Mouse (Mus musculus) neural tube, embryonic 14.5 days (tissue): ENCODE measurements around the gene Kcnj12. TPM values are rescaled to one million over a fixed set of nuclear protein-coding genes. Genes with fewer than 3 reads are reported as not detected.

Experiments used
- ATAC-seq: fragments of 200-750 bp; cut with Nextera tagmentation; 2 replicates; pipeline ENCODE4 v1.8.0; 2017; ENCODE audit warnings: low read depth, mild to moderate bottlenecking, moderate TSS enrichment, moderate library complexity
- H3K27ac ChIP-seq: fragments of 300-500 bp; sonication (generic); 2 replicates; pipeline ENCODE4 v1.5.1; 2014; ENCODE audit warnings: low read depth, mild to moderate bottlenecking, control low read depth, low read length, moderate library complexity, mixed read lengths
- H3K27me3 ChIP-seq: fragments of 300-500 bp; sonication (generic); 2 replicates; pipeline ENCODE4 v1.6.1; 2014; ENCODE audit warnings: low read length; ENCODE audit not compliant: control insufficient read depth, insufficient read depth
- H3K36me3 ChIP-seq: fragments of 300-500 bp; sonication (generic); 2 replicates; pipeline ENCODE4 v1.6.1; 2014; ENCODE audit warnings: low read length, mixed read lengths; ENCODE audit not compliant: control insufficient read depth, insufficient read depth
- H3K4me1 ChIP-seq: fragments of 300-500 bp; sonication (generic); 2 replicates; pipeline ENCODE4 v1.6.1; 2014; ENCODE audit warnings: low read length; ENCODE audit not compliant: control insufficient read depth, insufficient read depth
- H3K4me2 ChIP-seq: fragments of 300-500 bp; sonication (generic); 2 replicates; pipeline ENCODE4 v1.6.1; 2014; ENCODE audit warnings: mild to moderate bottlenecking, low read depth, low read length, control low read depth
- H3K4me3 ChIP-seq: fragments of 300-500 bp; sonication (generic); 2 replicates; pipeline ENCODE4 v1.5.1; 2014; ENCODE audit warnings: low read depth, low read length, control low read depth, mixed read lengths
- H3K9ac ChIP-seq: fragments of 300-500 bp; sonication (generic); replicated peaks from 2 replicates; pipeline ENCODE4 v1.6.1; 2014; ENCODE audit warnings: low read depth, mild to moderate bottlenecking, control low read depth, low read length, mixed read lengths
- H3K9me3 ChIP-seq: fragments of 300-500 bp; sonication (generic); 2 replicates; pipeline ENCODE4 v1.6.1; 2016; ENCODE audit warnings: low read length; ENCODE audit not compliant: control insufficient read depth
- WGBS: fragments of 180-500 bp; shearing (Covaris S2); extraction: QIAGEN DNeasy Blood & Tissue Kit; methylation state at CpG from one replicate; pipeline ENCODE4 v1.1.7; 2014; 5-methylcytosine and 5-hydroxymethylcytosine counted together
- polyA plus RNA-seq: library from polyadenylated mRNA; unstranded; fragments of >200 nt; fragmentation: Nextera tagmentation; extraction: Ambion mirVana; gene quantifications from 2 replicates; pipeline ENCODE4 v1.2.1, GENCODE M21; 2014

Gene Kcnj12
- 2.7 and 4.1 TPM in 2 replicates for polyA plus RNA-seq

- Histone ChIP-seq H3K9ac (peak within 1 kb of the TSS; percentile 68), H3K27ac (no peak within 1 kb of the TSS), H3K36me3 (no peaks in the 10 kb centered on the region), H3K4me3 (peak within 1 kb of the TSS; percentile 56), H3K27me3 (peaks cover 39% of the 10 kb centered on the region), H3K4me1 (peaks cover 5% of the 10 kb centered on the region), H3K4me2 (peak within 1 kb of the TSS; percentile 67), H3K9me3 (no peaks in the 10 kb centered on the region)
- under 1% methylated on average over 76 of the region's 81 CpGs for WGBS
- peak; percentile 39; the same call in 1 of the 2 replicates for ATAC-seq
These were observed at the start of gene Kcnj12 for GRCm38 (mm10) chr11:61022550-61023391. TSS of gene Kcnj12 (plus strand) at chr11:61022564.

GRCm38 (mm10) chr11:60975097-60975496 is 47.3 kb upstream of the Kcnj12 start:
- Histone ChIP-seq H3K36me3 (no peaks in the 10 kb centered on the region), H3K9ac (no peak overlapping the region), H3K4me3 (no peak overlapping the region), H3K4me2 (no peak overlapping the region), H3K27ac (no peak overlapping the region), H3K9me3 (no peaks in the 10 kb centered on the region), H3K4me1 (no peaks in the 10 kb centered on the region), H3K27me3 (no peaks in the 10 kb centered on the region)
- ATAC-seq, result no peak
- WGBS, result 82% methylated on average over 11 of the region's 11 CpGs

GRCm38 (mm10) chr11:60976234-60976633 is 46.1 kb upstream of the Kcnj12 start:
- no peaks in the 10 kb centered on the region for H3K4me1 ChIP-seq
- H3K4me3 ChIP-seq, result no peak overlapping the region
- ATAC-seq, result no peak
- H3K9ac ChIP-seq, result no peak overlapping the region
- no peaks in the 10 kb centered on the region for H3K27me3 ChIP-seq
- H3K9me3 ChIP-seq, result no peaks in the 10 kb centered on the region
- no peak overlapping the region for H3K4me2 ChIP-seq
- H3K36me3 ChIP-seq, result no peaks in the 10 kb centered on the region
- no peak overlapping the region for H3K27ac ChIP-seq
- WGBS, result 84% methylated on average over 2 of the region's 2 CpGs

DNA sequence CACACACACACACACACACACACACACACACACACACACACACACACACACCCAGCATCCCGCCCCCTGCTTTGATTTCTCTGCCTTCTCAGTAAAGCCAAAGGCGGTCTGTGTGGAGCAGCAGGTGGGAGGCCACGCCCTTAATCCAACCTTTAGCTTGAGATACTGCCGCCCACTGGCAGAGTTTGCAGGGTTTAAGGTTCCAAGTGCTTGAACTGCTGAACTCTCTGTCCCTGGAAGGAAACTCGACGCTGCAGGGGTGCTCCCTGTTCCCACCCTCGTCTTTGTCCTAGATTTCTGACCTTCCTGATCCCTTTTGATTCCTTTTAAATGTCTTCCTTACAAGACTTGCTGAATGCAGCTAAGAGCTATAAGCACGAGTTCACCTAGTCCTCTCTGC is 45.6 kb upstream of the Kcnj12 start:
- no peaks in the 10 kb centered on the region for H3K27me3 ChIP-seq
- no peak for ATAC-seq
- H3K27ac ChIP-seq, result no peak overlapping the region
- H3K36me3 ChIP-seq, result no peaks in the 10 kb centered on the region
- H3K4me2 ChIP-seq, result no peak overlapping the region
- no peaks in the 10 kb centered on the region for H3K4me1 ChIP-seq
- H3K9ac ChIP-seq, result no peak overlapping the region
- 12% methylated on average over 7 of the region's 8 CpGs for WGBS
- H3K4me3 ChIP-seq, result no peak overlapping the region
- no peaks in the 10 kb centered on the region for H3K9me3 ChIP-seq

- no peaks in the 10 kb centered on the region for H3K9me3 ChIP-seq
- no peaks in the 10 kb centered on the region for H3K27me3 ChIP-seq
- no peaks in the 10 kb centered on the region for H3K36me3 ChIP-seq
- H3K4me2 ChIP-seq, result no peak overlapping the region
- 67% methylated on average over 3 of the region's 3 CpGs for WGBS
- no peak for ATAC-seq
- no peak overlapping the region for H3K9ac ChIP-seq
- H3K27ac ChIP-seq, result no peak overlapping the region
- no peaks in the 10 kb centered on the region for H3K4me1 ChIP-seq
- no peak overlapping the region for H3K4me3 ChIP-seq
These were observed 45.2 kb upstream of the Kcnj12 start for GRCm38 (mm10) chr11:60977153-60977552.

- no peaks in the 10 kb centered on the region for H3K27me3 ChIP-seq
- ATAC-seq, result no peak
- WGBS, result 87% methylated on average over 2 of the region's 2 CpGs
- no peak overlapping the region for H3K4me2 ChIP-seq
- no peaks in the 10 kb centered on the region for H3K36me3 ChIP-seq
- H3K27ac ChIP-seq, result no peak overlapping the region
- H3K4me1 ChIP-seq, result no peaks in the 10 kb centered on the region
- H3K4me3 ChIP-seq, result no peak overlapping the region
- no peaks in the 10 kb centered on the region for H3K9me3 ChIP-seq
- H3K9ac ChIP-seq, result no peak overlapping the region
These were observed 43.7 kb upstream of the Kcnj12 start for GRCm38 (mm10) chr11:60978658-60979057.

- no peak overlapping the region for H3K27ac ChIP-seq
- ATAC-seq, result no peak
- WGBS, result 86% methylated on average over 5 of the region's 5 CpGs
- no peak overlapping the region for H3K4me3 ChIP-seq
- H3K36me3 ChIP-seq, result no peaks in the 10 kb centered on the region
- no peaks in the 10 kb centered on the region for H3K9me3 ChIP-seq
- no peak overlapping the region for H3K9ac ChIP-seq
- no peaks in the 10 kb centered on the region for H3K4me1 ChIP-seq
- no peaks in the 10 kb centered on the region for H3K27me3 ChIP-seq
- no peak overlapping the region for H3K4me2 ChIP-seq
These were observed 42.6 kb upstream of the Kcnj12 start for GRCm38 (mm10) chr11:60979788-60980187.

GRCm38 (mm10) chr11:60981693-60982486 is 40.5 kb upstream of the Kcnj12 start:
- no peaks in the 10 kb centered on the region for H3K4me1 ChIP-seq
- H3K4me3 ChIP-seq, result no peak overlapping the region
- H3K9me3 ChIP-seq, result no peaks in the 10 kb centered on the region
- H3K9ac ChIP-seq, result no peak overlapping the region
- ATAC-seq, result no peak
- H3K27me3 ChIP-seq, result no peaks in the 10 kb centered on the region
- H3K4me2 ChIP-seq, result no peak overlapping the region
- H3K36me3 ChIP-seq, result no peaks in the 10 kb centered on the region
- H3K27ac ChIP-seq, result no peak overlapping the region
- 76% methylated on average over 14 of the region's 14 CpGs for WGBS
